Mouse (Mus musculus): Measurements from ENCODE around the gene Zfp612.

DNA sequence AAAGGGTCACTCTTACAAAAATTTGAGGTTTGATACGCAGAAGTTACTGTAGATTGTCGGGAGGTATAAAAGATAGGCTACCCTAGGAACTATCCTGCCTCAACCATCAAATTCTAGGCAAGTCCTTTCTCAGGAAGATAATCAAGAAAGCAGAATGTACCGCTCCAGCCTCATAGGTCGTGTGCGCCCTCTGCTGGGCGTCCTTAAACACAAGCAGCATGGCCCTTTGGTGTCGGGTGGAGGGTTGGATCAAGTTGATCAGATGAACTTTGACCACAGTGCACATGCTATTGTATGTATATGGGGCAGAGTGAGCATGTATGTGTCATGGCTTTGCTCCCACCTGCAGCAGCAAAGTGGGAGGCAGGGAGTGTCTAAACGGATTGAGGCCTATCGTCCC lies 7.9 kb upstream of the Zfp612 start:
- TF ChIP-seq CTCF (IDR thresholded peaks at IDR 0.05; ENCODE audit: control insufficient read depth, insufficient read depth, insufficient read length) (peak; percentile 81), USF1 (IDR thresholded peaks at IDR 0.05; ENCODE audit: low read depth) (no peak), MAX (IDR thresholded peaks at IDR 0.05) (no peak), CEBPB (IDR thresholded peaks at IDR 0.05; ENCODE audit: low read depth) (no peak)
